Mouse (Mus musculus) forebrain, embryonic 15.5 days (tissue): ENCODE measurements around the gene Ifitm5. TPM values are rescaled to one million over a fixed set of nuclear protein-coding genes. Genes with fewer than 3 reads are reported as not detected.
"Not testable (repeated sequence)": the region's sequence is repeated elsewhere in the genome, so short reads cannot be mapped to it uniquely, and the experiment has no call there.

Experiments used
- ATAC-seq: fragments of 200-750 bp; cut with Nextera tagmentation; replicated peaks from 2 replicates; pipeline ENCODE4 v1.8.0; 2017; ENCODE audit warnings: mild to moderate bottlenecking, moderate TSS enrichment, moderate library complexity
- H3K27ac ChIP-seq: fragments of 300-500 bp; sonication (generic); replicated peaks from 2 replicates; pipeline ENCODE4 v1.5.1; 2015; ENCODE audit warnings: mild to moderate bottlenecking, inconsistent platforms
- H3K27me3 ChIP-seq: fragments of 300-500 bp; sonication (generic); 2 replicates; pipeline ENCODE4 v1.6.1; 2015; ENCODE audit warnings: inconsistent platforms
- H3K36me3 ChIP-seq: fragments of 300-500 bp; sonication (generic); 2 replicates; pipeline ENCODE4 v1.6.1; 2015; ENCODE audit warnings: mild to moderate bottlenecking, inconsistent platforms
- H3K4me1 ChIP-seq: fragments of 300-500 bp; sonication (generic); 2 replicates; pipeline ENCODE4 v1.6.1; 2015; ENCODE audit warnings: inconsistent platforms
- H3K4me2 ChIP-seq: fragments of 300-500 bp; sonication (generic); replicated peaks from 2 replicates; pipeline ENCODE4 v1.6.1; 2015; ENCODE audit warnings: mild to moderate bottlenecking, inconsistent platforms
- H3K4me3 ChIP-seq: fragments of 300-500 bp; sonication (generic); 2 replicates; pipeline ENCODE4 v1.5.1; 2015; ENCODE audit warnings: mild to moderate bottlenecking, inconsistent platforms
- H3K9ac ChIP-seq: fragments of 300-500 bp; sonication (generic); replicated peaks from 2 replicates; pipeline ENCODE4 v1.6.1; 2015; ENCODE audit warnings: mild to moderate bottlenecking, inconsistent platforms
- H3K9me3 ChIP-seq: fragments of 300-500 bp; sonication (generic); 2 replicates; pipeline ENCODE4 v1.6.1; 2016; ENCODE audit warnings: inconsistent platforms
- WGBS: fragments of 180-500 bp; shearing (Covaris S2); methylation state at CpG from one replicate; pipeline ENCODE4 v1.1.7; 2015; ENCODE audit warnings: mixed read lengths; 5-methylcytosine and 5-hydroxymethylcytosine counted together
- polyA plus RNA-seq: library from polyadenylated mRNA; unstranded; fragments of >200 nt; fragmentation: Nextera tagmentation; extraction: Ambion mirVana; gene quantifications from 2 replicates; pipeline ENCODE4 v1.2.1, GENCODE M21; 2015

Ifitm5 gene
- 0.51 and 0.70 TPM in 2 replicates for polyA plus RNA-seq

DNA sequence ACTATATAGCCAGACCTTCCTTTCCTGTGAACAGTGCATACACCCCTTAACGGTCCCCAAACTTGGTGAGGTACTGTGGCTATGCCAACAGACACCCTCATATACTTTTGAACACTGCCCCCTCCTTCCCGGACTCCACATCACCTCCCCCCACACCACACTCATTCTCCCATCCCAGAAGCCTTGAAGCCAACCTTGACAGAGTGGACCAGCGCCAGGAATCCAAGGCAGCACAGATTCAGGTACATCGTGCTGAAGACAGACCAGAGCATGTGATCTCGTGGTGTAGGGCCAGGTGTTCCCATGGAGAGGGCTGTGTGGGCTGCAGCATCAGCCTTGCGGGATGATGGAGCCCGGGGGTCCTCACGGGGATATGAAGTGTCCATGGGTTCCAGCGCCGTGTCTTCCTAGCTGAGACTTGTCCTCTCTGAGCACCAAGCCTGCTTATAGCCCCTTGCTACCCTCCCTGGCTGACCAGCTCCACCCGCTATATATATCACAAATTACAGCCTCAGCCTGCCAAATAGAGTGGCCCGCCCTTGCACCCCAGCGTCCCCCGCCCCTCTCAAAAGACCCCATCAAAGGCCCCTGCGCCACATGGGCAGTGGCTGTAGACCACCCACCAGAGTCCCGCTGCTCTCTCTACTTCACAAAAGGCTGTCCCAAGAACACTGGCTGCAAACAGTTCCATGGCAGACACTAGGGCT is at the start of gene Ifitm5:
Gene Ifitm5, minus strand, starts transcription at position 468 of the 707 bp plus-strand sequence.
- H3K9me3 ChIP-seq = no peaks in the 10 kb centered on the region
- no peak within 1 kb of the TSS for H3K27ac ChIP-seq

DNA sequence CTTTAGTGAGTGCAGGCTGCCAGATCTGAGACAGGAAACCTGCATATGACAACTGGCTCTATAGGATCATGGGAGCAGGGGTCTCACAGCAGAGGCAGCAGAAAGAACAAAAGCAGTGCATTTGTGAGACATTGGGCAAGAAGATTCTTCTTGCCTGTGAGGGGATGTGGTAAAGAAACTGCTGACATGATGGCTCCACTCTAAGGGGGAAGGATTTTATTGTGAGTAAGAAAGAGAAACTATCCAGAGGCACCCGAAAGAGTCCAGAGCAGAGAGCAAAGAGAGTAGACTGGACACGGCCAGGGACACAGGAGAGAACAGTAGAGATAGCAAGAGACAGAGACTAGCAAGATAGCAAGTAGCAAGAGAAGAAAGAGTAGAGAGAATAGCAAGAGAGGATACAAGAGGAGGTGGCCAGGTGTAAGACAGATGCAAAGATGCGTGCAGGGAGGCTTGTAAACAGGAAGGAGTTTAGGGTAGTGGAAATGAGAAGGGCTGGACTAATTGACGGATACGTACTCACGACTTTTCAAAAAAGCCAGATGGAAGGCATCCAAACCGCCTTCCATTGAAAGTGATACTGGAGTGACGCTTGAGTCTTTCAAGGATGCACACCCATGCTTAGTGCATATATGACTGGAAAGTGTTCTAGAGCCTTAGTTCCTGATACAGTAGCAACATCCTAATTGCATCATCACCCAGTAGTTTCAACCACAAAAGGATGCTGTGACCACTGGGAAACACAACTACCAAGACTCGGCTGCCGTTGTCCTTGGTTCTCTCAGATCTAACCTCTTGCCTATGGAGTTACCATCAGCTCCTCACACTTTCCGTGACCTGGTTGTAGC is 49.0 kb upstream of the Ifitm5 start:
- H3K27me3 ChIP-seq = no peaks in the 10 kb centered on the region
- H3K4me2 ChIP-seq = no peak overlapping the region
- WGBS = 87% methylated on average over 11 of the region's 11 CpGs
- H3K9ac ChIP-seq = no peak overlapping the region
- H3K36me3 ChIP-seq = no peaks in the 10 kb centered on the region
- H3K9me3 ChIP-seq = no peaks in the 10 kb centered on the region
- no peak for ATAC-seq
- H3K27ac ChIP-seq = no peak overlapping the region
- H3K4me1 ChIP-seq = no peaks in the 10 kb centered on the region
- H3K4me3 ChIP-seq = no peak overlapping the region

More for the DNA sequence above, at the start of gene Ifitm5:
- H3K4me2 ChIP-seq = no peak within 1 kb of the TSS
- no peaks in the 10 kb centered on the region for H3K4me1 ChIP-seq
- no peak for ATAC-seq
- WGBS = 70% methylated on average over 16 of the region's 16 CpGs
- H3K9ac ChIP-seq = no peak within 1 kb of the TSS
- no peaks in the 10 kb centered on the region for H3K36me3 ChIP-seq
- no peaks in the 10 kb centered on the region for H3K27me3 ChIP-seq
- H3K4me3 ChIP-seq = no peak within 1 kb of the TSS

DNA sequence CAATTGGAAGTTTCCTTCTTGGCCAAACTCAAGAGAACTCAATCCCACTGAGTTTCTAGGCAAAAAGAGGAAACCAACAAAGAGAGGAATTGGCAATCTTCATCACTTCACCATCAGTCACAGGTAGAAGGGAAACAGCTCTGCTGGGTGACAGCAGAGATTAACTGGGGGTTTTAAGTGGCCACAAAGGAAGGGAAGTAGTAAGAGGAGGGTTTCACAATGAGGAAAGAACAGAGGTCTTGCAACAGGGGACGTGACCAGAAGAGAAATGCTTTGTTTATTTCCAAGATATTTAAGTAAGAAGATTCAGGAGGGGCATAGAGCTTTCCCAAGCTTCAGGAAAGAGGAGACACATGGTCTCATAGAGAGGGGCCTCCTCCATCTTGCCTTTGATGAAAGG is 47.7 kb upstream of the Ifitm5 start:
- no peak overlapping the region for H3K4me2 ChIP-seq
- ATAC-seq = no peak
- WGBS = 59% methylated on average over 1 of the region's 1 CpGs
- no peaks in the 10 kb centered on the region for H3K9me3 ChIP-seq
- H3K9ac ChIP-seq = no peak overlapping the region
- no peaks in the 10 kb centered on the region for H3K27me3 ChIP-seq
- H3K27ac ChIP-seq = no peak overlapping the region
- no peaks in the 10 kb centered on the region for H3K36me3 ChIP-seq
- H3K4me1 ChIP-seq = no peaks in the 10 kb centered on the region
- no peak overlapping the region for H3K4me3 ChIP-seq

DNA sequence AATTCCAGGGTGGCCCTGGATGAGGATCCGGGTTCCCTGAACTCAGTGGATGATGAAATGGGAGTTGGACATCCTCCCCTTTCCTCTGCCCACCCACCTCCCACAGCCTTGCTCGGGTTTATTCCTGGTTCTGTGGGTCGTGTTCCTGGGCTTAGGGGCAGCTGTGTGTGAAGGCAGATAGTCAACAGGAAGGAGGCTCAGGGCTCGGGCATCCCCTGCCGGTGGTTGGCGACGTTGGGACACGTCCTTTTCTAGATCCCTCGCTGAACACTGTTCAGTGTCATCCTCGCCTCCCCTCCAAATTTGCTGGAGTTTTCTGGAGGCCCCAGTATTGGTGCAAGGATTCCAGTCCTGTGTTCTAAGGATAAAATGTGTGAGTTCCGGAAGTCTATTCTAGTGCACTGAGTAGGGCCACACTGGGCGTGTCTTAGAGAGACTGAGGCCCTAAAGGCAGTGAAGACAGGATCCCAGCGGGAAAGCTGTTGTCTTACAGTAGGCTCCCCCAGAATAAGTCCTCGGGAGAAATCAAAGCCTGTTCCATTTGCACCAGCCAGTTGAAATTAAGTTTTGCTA is 41.1 kb upstream of the Ifitm5 start:
- no peak overlapping the region for H3K4me3 ChIP-seq
- no peaks in the 10 kb centered on the region for H3K36me3 ChIP-seq
- no peak for ATAC-seq
- H3K9me3 ChIP-seq = no peaks in the 10 kb centered on the region
- no peak overlapping the region for H3K9ac ChIP-seq
- H3K4me1 ChIP-seq = no peaks in the 10 kb centered on the region
- H3K27me3 ChIP-seq = no peaks in the 10 kb centered on the region
- no peak overlapping the region for H3K27ac ChIP-seq
- H3K4me2 ChIP-seq = no peak overlapping the region
- 91% methylated on average over 14 of the region's 14 CpGs for WGBS

DNA sequence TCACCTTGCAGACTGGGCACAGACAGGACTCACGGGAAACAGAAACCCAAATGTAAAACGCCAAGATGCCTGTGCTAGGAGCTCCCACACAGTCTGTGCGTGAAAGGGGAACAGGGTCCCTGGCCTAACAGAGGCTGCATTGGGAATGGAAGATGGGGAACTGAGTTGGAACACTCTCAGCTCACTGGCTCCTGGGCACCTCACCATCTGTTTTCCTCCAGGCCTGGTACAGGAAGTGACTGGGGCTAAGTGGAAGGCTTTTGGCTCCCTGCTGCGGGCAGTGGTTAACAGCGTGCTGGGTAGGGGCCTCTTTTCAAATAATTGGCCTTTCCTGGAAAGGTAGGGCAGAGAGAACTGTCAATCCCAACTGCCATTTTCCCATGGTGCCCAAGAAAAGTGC is 40.5 kb upstream of the Ifitm5 start:
- no peak for ATAC-seq
- Histone ChIP-seq H3K36me3 (no peaks in the 10 kb centered on the region), H3K9me3 (no peaks in the 10 kb centered on the region), H3K4me1 (no peaks in the 10 kb centered on the region), H3K4me3 (no peak overlapping the region), H3K9ac (no peak overlapping the region), H3K27ac (no peak overlapping the region), H3K27me3 (no peaks in the 10 kb centered on the region), H3K4me2 (no peak overlapping the region)
- WGBS = 72% methylated on average over 5 of the region's 5 CpGs

DNA sequence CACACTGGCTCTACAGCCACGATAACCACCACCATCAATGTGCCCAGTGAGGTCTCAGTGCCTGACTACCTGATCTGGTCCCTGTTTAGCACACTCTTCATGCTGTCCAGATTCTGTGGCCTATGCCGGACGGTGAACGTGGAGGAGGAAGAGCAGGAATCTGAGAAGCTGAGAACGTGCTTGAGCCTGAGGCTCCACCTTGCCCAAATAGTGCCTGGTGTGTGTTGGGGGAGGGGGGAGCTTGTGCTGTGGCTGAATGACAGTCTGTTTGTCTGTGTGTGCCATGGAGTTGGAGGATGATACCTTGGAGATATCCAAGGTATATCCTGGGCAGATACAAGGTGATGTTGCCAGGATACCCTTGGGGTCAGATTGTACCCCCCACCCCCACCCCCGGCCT is 40.1 kb upstream of the Ifitm5 start:
- no peak overlapping the region for H3K4me2 ChIP-seq
- no peaks in the 10 kb centered on the region for H3K4me1 ChIP-seq
- H3K4me3 ChIP-seq = no peak overlapping the region
- H3K27me3 ChIP-seq = no peaks in the 10 kb centered on the region
- 77% methylated on average over 6 of the region's 6 CpGs for WGBS
- no peak overlapping the region for H3K27ac ChIP-seq
- no peak for ATAC-seq
- no peak overlapping the region for H3K9ac ChIP-seq
- H3K9me3 ChIP-seq = no peaks in the 10 kb centered on the region
- H3K36me3 ChIP-seq = no peaks in the 10 kb centered on the region

DNA sequence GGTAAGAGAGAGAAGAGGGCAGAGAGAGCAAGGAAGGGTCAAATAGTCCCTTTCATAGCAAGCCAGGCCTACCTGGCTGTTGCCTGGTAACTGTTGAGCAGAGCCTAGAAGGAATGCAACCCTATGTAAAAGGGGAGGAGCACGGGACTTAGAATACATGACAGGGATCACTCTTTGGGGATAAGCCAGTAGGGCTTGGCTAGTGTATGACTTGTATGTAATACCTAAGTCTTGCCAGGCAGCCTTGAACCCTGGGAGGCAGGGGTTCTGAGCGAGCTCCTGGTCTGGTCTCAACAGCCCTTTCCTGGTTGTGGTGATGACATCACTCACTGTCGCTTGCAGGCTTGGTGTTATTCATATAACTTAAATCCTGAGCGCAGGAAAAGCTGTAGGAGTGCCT is 38.9 kb upstream of the Ifitm5 start:
- H3K27me3 ChIP-seq = no peaks in the 10 kb centered on the region
- ATAC-seq = no peak
- no peak overlapping the region for H3K9ac ChIP-seq
- H3K27ac ChIP-seq = no peak overlapping the region
- no peak overlapping the region for H3K4me2 ChIP-seq
- H3K4me1 ChIP-seq = no peaks in the 10 kb centered on the region
- H3K36me3 ChIP-seq = no peaks in the 10 kb centered on the region
- H3K4me3 ChIP-seq = no peak overlapping the region
- H3K9me3 ChIP-seq = no peaks in the 10 kb centered on the region
- 80% methylated on average over 4 of the region's 4 CpGs for WGBS

DNA sequence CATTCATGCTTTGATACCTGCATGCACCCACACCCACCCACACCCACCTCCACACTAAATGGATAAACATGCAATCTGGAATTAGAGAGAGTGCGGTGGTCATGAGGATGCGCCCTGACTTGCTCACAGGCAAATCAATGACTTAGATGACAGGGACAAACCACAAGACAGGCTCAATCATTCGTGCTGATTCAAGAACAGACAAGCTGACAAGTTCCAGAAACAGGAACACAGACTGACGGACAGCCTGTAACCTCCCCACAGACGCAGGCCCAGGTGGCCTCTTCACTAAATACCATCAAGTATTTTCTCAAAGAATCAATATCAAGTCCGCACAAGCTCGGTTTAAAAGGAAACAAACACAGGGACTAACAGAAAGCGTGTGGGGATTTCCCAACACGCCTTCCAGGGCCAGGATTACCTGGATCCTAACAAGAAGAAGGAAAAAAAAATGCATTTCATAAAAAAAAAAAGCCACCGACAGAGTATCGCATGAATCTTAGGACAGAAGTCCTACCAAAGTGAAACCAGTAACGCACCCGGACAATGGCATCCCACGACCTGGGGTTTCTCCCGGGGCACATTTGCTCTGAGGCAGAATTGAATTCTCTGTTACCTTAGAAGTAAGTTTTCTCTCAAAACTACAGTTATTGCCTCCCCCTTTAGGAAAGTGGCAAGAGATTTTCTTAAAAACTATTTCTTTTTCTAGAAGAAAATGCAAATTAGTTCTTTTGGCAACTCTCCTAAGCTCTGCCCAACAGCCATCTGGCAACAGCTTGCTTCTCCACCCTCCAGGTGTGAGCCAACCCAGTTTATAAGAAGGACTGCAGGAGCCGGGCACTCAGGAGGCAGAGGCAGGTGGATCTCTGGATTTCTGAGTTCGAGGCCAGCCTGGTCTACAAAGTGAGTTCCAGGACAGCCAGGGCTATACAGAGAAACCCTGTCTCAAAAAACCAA is 37.4 kb upstream of the Ifitm5 start:
- no peak for ATAC-seq
- 86% methylated on average over 17 of the region's 17 CpGs for WGBS
- no peaks in the 10 kb centered on the region for H3K9me3 ChIP-seq
- H3K4me3 ChIP-seq = no peak overlapping the region
- H3K4me1 ChIP-seq = no peaks in the 10 kb centered on the region
- H3K36me3 ChIP-seq = no peaks in the 10 kb centered on the region
- H3K9ac ChIP-seq = no peak overlapping the region
- H3K27ac ChIP-seq = no peak overlapping the region
- no peaks in the 10 kb centered on the region for H3K27me3 ChIP-seq
- no peak overlapping the region for H3K4me2 ChIP-seq

DNA sequence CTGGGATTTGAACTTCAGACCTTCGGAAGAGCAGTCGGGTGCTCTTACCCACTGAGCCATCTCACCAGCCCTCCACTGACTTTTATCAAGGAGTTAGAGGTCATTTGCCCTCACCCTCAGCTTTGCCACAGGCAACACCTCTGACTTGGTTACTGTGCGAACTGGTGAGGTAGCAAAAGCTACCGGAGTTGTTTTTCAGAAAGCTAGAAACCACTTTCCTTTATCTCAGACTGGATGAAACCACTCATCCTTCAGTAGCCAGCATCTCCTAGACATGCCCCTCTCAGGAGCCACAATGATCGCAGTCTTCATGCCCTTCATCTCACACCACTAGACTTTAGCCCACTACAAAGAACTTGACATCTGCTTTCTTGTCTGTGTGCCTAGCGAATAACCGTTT is 32.9 kb upstream of the Ifitm5 start:
- Histone ChIP-seq H3K9me3 (no peaks in the 10 kb centered on the region), H3K4me3 (no peak overlapping the region), H3K27me3 (no peaks in the 10 kb centered on the region), H3K9ac (no peak overlapping the region), H3K4me1 (no peaks in the 10 kb centered on the region), H3K36me3 (no peaks in the 10 kb centered on the region), H3K27ac (no peak overlapping the region), H3K4me2 (no peak overlapping the region)
- ATAC-seq = no peak
- 94% methylated on average over 7 of the region's 7 CpGs for WGBS

DNA sequence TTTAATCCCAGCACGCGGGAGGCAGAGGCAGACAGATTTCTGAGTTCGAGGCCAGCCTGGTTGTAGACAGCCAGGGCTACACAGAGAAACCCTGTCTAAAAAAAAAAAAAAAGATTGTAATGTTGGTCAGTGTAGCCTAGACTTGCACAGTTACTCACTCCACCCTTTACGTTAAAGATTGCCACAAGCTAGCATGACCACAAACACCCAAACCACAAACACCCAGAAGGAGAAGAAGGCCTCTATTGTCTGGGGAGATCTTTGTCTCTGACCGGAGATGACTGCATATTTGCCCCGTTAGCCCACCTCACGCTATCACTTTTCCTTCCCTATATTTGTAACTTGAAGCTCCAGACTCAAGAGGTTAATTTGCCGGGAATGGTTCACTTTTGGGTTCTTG is 31.6 kb upstream of the Ifitm5 start:
- no peaks in the 10 kb centered on the region for H3K9me3 ChIP-seq
- H3K4me1 ChIP-seq = no peaks in the 10 kb centered on the region
- H3K9ac ChIP-seq = no peak overlapping the region
- H3K27ac ChIP-seq = no peak overlapping the region
- H3K36me3 ChIP-seq = no peaks in the 10 kb centered on the region
- H3K4me3 ChIP-seq = no peak overlapping the region
- no peaks in the 10 kb centered on the region for H3K27me3 ChIP-seq
- no peak for ATAC-seq
- no peak overlapping the region for H3K4me2 ChIP-seq
- WGBS = 92% methylated on average over 8 of the region's 8 CpGs

DNA sequence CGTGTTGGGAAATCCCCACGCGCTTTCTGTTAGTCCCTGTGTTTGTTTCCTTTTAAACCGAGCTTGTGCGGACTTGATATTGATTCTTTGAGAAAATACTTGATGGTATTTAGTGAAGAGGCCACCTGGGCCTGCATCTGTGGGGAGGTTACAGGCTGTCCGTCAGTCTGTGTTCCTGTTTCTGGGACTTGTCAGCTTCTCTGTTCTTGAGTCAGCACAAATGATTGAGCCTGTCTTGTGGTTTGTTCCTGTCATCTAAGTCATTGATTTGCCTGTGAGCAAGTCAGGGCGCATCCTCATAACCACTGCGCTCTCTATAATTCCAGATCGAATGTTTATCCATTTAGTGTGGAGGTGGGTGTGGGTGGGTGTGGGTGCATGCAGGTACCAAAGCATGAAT is 26.6 kb upstream of the Ifitm5 start:
- WGBS = 95% methylated on average over 9 of the region's 9 CpGs
- H3K4me3 ChIP-seq, H3K36me3 ChIP-seq, ATAC-seq, H3K27me3 ChIP-seq, H3K27ac ChIP-seq, H3K9ac ChIP-seq, H3K9me3 ChIP-seq, H3K4me1 ChIP-seq, H3K4me2 ChIP-seq: not testable (repeated sequence)
